9 mouse cellular contexts compared by ENCODE assay signal in the genomic region with DNA sequence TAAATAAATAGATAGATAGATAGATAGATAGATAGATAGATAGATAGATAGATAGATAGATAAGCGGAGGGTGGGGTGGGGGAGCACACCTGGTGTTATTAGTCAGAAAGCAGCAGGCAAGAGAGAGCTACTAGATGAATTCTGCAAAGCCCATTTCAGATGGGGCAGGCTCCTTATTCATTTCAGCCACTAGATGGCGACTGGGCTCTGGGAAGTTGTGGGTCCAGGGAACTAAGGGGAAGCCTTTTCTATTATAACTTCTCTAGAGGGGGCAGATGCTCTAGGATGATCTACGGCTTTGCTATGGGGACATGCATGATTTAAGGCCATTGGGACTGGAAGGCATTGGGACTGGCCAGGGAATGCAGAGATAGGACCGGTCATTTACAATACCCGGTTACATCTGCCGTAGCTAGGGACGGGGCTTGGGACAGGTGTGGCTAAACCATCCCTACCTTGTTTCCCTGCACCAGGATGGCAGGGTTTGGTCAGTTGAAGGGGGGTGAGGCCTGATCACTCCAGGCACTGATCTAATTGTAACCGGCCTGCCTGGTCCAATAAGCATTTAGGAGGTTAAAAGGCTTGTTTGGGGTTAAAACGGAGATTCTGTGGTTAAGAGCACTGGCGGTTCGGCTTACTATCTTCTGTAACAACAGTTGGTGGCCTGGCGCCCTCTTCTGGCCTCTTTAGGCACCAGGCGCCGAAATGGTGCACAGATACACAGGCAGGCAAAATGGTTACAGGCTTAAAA. TPM values are rescaled to one million over a fixed set of nuclear protein-coding genes. Genes with fewer than 3 reads are reported as not detected.
DNase-seq lines count a peak whose midpoint lies in the region; ATAC-seq lines count a peak whose summit lies in the region.
"Had no signal": no experiment of that assay in that cellular context is flagged by ENCODE, and none has a peak within 500 bp of the region (broad histone marks: within the 10 kb centered on the region; RNA-seq: fewer than 3 reads in every experiment).

No protein-coding gene starts in this region.

- DNase-seq in hindbrain, embryonic 10.5 days (ENCODE audit: low spot score), result peak; percentile 74
- DNase-seq in adipocyte (ENCODE audit: low spot score), result peak; percentile 74
- peak; percentile 55 for DNase-seq in embryo, embryonic 11.5 days (ENCODE audit: low read depth, low spot score)
- DNase-seq in kidney, postnatal 4 days, result peak; percentile 84 to 88
- peak; percentile 34 to 79 for DNase-seq in spleen, postnatal 10 days (ENCODE audit: low spot score in 2 of 2)

- H3K36me3 ChIP-seq in hindbrain, embryonic 10.5 days, result no peaks in the 10 kb centered on the region
- H3K36me3 ChIP-seq in hindbrain, embryonic 12.5 days, result no peaks in the 10 kb centered on the region
- H3K36me3 ChIP-seq in heart, embryonic 16.5 days (ENCODE audit: control insufficient read depth, insufficient read depth), result no peaks in the 10 kb centered on the region
- no peaks in the 10 kb centered on the region for H3K36me3 ChIP-seq in megakaryocyte, embryonic 14.5 days (replicated peaks; ENCODE audit: low read length)
- H3K36me3 ChIP-seq: embryonic facial prominence, embryonic 12.5 days had no signal

- H3K4me1 ChIP-seq in hindbrain, embryonic 10.5 days (replicated peaks), result peaks cover 9% of the 10 kb centered on the region; the same call in 1 of the 2 replicates
- H3K4me1 ChIP-seq in hindbrain, embryonic 12.5 days, result no peaks in the 10 kb centered on the region
- peaks cover 3% of the 10 kb centered on the region for H3K4me1 ChIP-seq in heart, embryonic 16.5 days (ENCODE audit: control insufficient read depth, insufficient read depth, low read length)
- H3K4me1 ChIP-seq in megakaryocyte, embryonic 14.5 days, result peaks cover 42% of the 10 kb centered on the region
- H3K4me1 ChIP-seq: embryonic facial prominence, embryonic 12.5 days had no signal

- H3K27me3 ChIP-seq in hindbrain, embryonic 10.5 days (ENCODE audit: insufficient read depth, poor library complexity, severe bottlenecking), result peaks cover 24% of the 10 kb centered on the region
- H3K27me3 ChIP-seq in hindbrain, embryonic 12.5 days, result peaks cover 13% of the 10 kb centered on the region; the same call in 1 of the 2 replicates
- peaks cover 5% of the 10 kb centered on the region; the same call in 1 of the 2 replicates for H3K27me3 ChIP-seq in heart, embryonic 16.5 days (ENCODE audit: control insufficient read depth, insufficient read depth, low read length)
- H3K27me3 ChIP-seq in megakaryocyte, embryonic 14.5 days (replicated peaks), result peaks cover 34% of the 10 kb centered on the region

- H3K4me2 ChIP-seq in hindbrain, embryonic 12.5 days (replicated peaks), result no peak overlapping the region
- H3K4me2 ChIP-seq in heart, embryonic 16.5 days (ENCODE audit: low read depth, low read length), result peak overlapping the region; percentile 45
- H3K4me2 ChIP-seq: embryonic facial prominence, embryonic 12.5 days had no signal

- H3K27ac ChIP-seq in hindbrain, embryonic 10.5 days, result no peak overlapping the region
- H3K27ac ChIP-seq in hindbrain, embryonic 12.5 days, result no peak overlapping the region
- no peak overlapping the region for H3K27ac ChIP-seq in heart, embryonic 16.5 days (ENCODE audit: low read length)
- H3K27ac ChIP-seq: embryonic facial prominence, embryonic 12.5 days had no signal

- H3K9ac ChIP-seq in hindbrain, embryonic 12.5 days, result no peak overlapping the region
- H3K9ac ChIP-seq in heart, embryonic 16.5 days (ENCODE audit: low read length), result no peak overlapping the region
- H3K9ac ChIP-seq: embryonic facial prominence, embryonic 12.5 days had no signal

- H3K9me3 ChIP-seq in hindbrain, embryonic 10.5 days, result no peaks in the 10 kb centered on the region
- H3K9me3 ChIP-seq in hindbrain, embryonic 12.5 days (replicated peaks), result no peaks in the 10 kb centered on the region
- H3K9me3 ChIP-seq in heart, embryonic 16.5 days (replicated peaks; ENCODE audit: control insufficient read depth, low read length), result no peaks in the 10 kb centered on the region
- no peaks in the 10 kb centered on the region for H3K9me3 ChIP-seq in megakaryocyte, embryonic 14.5 days
- H3K9me3 ChIP-seq: embryonic facial prominence, embryonic 12.5 days had no signal

- 15% methylated on average over 14 of the region's 14 CpGs for WGBS in hindbrain, embryonic 10.5 days
- WGBS in hindbrain, embryonic 12.5 days, result 9% methylated on average over 14 of the region's 14 CpGs
- 13% methylated on average over 14 of the region's 14 CpGs for WGBS in heart, embryonic 16.5 days

- ATAC-seq in hindbrain, embryonic 12.5 days (ENCODE audit: low FRiP score), result no peak
- peak; percentile 58; the same call in 1 of the 2 replicates for ATAC-seq in heart, embryonic 16.5 days (replicated peaks; ENCODE audit: extremely low read depth, insufficient read depth, low FRiP score)

- peak overlapping the region; percentile 34 for H3K4me3 ChIP-seq in hindbrain, embryonic 10.5 days
- no peak overlapping the region for H3K4me3 ChIP-seq in hindbrain, embryonic 12.5 days
- H3K4me3 ChIP-seq in heart, embryonic 16.5 days (ENCODE audit: low read length), result no peak overlapping the region
- H3K4me3 ChIP-seq in megakaryocyte, embryonic 14.5 days (replicated peaks), result peak overlapping the region; percentile 87
- H3K4me3 ChIP-seq: embryonic facial prominence, embryonic 12.5 days had no signal

RNA-seq across cellular contexts. Expression of gene Npffr1, which starts 7.2 kb away (rescaled TPM):
- 0.09 and 0.19 TPM in 2 replicates for polyA plus RNA-seq in hindbrain, embryonic 10.5 days (2016; fragmentation: Nextera tagmentation; extraction: Ambion mirVana)
- 0.25 TPM in 2 replicates for polyA plus RNA-seq in hindbrain, embryonic 12.5 days (2016; fragmentation: Nextera tagmentation; extraction: Ambion mirVana)
- polyA plus RNA-seq in heart, embryonic 16.5 days (2015; fragmentation: Nextera tagmentation; extraction: Ambion mirVana), result not detected in 2 replicates
- 0.09 TPM in 1 of 2 replicates, not detected in the other for polyA plus RNA-seq in megakaryocyte, embryonic 14.5 days (2012; ENCODE audit: insufficient read depth, low replicate concordance)
- polyA plus RNA-seq: embryonic facial prominence, embryonic 12.5 days had no signal

RNA-seq across cellular contexts. Expression of gene Ppa1, which starts 45.9 kb away (rescaled TPM):
- polyA plus RNA-seq in hindbrain, embryonic 10.5 days (2016; fragmentation: Nextera tagmentation; extraction: Ambion mirVana), result 293 and 337 TPM in 2 replicates
- 193 and 196 TPM in 2 replicates for polyA plus RNA-seq in hindbrain, embryonic 12.5 days (2016; fragmentation: Nextera tagmentation; extraction: Ambion mirVana)
- polyA plus RNA-seq in heart, embryonic 16.5 days (2015; fragmentation: Nextera tagmentation; extraction: Ambion mirVana), result 95.5 and 110 TPM in 2 replicates
- 7.3 and 17.6 TPM in 2 replicates for polyA plus RNA-seq in megakaryocyte, embryonic 14.5 days (2012; ENCODE audit: insufficient read depth, low replicate concordance)

Comparison
In these comparisons a context has a peak if more than half of its experiments do, and no peak if none do; other contexts are left out.
1. H3K4me3 ChIP-seq: peak in hindbrain, embryonic 10.5 days (single experiment) and megakaryocyte, embryonic 14.5 days (single experiment); none in hindbrain, embryonic 12.5 days (single experiment) and heart, embryonic 16.5 days (single experiment).
2. Peak in every context shown above with its lines, with median percentiles within 50 percentile points of each other: DNase-seq.